Mouse (Mus musculus) brown adipose tissue, adult 24 weeks (tissue): ENCODE measurements around the gene Olfr92. TPM values are rescaled to one million over a fixed set of nuclear protein-coding genes. Genes with fewer than 3 reads are reported as not detected.
"Not testable (repeated sequence)": the region's sequence is repeated elsewhere in the genome, so short reads cannot be mapped to it uniquely, and the experiment has no call there.

ENCODE experiments used
- H3K27ac ChIP-seq: fragments of 200-500 bp; replicated peaks from 2 replicates; pipeline ENCODE4 v1.5.1; 2012; ENCODE audit warnings: low read depth, mild to moderate bottlenecking, low read length
- H3K4me1 ChIP-seq: fragments of 200-500 bp; 2 replicates; pipeline ENCODE4 v1.6.1; 2012; ENCODE audit warnings: low read length, mixed read lengths; ENCODE audit not compliant: control insufficient read depth, insufficient read depth, insufficient read length
- H3K4me3 ChIP-seq: fragments of 200-500 bp; 2 replicates; pipeline ENCODE4 v1.5.1; 2012; ENCODE audit warnings: low read depth, mild to moderate bottlenecking, low read length, moderate library complexity; ENCODE audit not compliant: insufficient read depth
- polyA plus RNA-seq: library from polyadenylated mRNA; stranded (reverse); fragments of >200 nt; gene quantifications from 2 replicates; pipeline ENCODE4 v1.2.4, GENCODE M21; 2012; ENCODE audit not compliant: missing spikeins, insufficient read depth, insufficient read length

Gene Olfr92
- polyA plus RNA-seq = not detected in 2 replicates

DNA sequence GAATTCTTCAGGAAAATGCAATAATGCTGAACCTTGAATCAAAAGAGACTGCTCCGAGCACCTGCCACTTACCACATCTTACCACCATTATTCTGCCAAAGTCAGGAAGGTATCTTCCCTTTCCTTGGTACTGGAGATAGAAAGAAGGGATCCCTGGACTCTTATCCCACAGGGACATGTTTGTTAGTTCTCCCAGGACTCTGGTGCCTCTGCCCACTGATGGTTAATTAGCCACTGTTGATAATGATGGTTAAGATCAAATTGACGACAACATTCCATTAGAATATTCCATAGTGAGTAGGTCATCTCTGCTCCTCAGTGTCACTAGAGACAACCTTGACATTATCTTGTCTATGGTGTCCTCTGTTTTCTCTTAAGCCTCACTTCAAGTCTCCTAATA, at the start of gene Olfr92:
Olfr92 (minus strand) TSS at position 101 of the 400 bp plus-strand sequence.
- Histone ChIP-seq H3K27ac (no peak within 1 kb of the TSS), H3K4me3 (no peak within 1 kb of the TSS), H3K4me1 (no peaks in the 10 kb centered on the region)

DNA sequence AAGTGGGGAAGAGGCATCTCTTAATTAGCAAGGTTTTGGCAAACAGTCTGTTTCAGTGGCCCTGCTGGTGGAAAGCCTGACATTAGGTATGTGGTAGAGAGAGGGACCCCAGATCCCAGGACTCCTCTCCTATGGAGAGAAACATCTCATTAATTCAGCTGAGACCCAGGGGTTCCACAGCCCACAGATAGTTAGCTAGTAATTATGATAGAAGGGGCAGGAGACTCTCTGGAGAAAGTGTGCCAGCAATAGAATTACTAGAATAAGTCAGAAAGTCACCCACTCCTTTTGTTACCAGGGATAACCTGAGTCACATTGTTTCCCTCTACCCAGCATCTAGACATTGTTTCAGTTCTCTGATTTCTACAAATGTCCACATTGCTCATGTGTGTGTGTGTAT, 41.5 kb upstream of the Olfr92 start, which contains the start of gene Olfr93:
Olfr93 (minus strand) TSS at position 101 of the 400 bp plus-strand sequence.
- Histone ChIP-seq H3K4me3 (no peak within 1 kb of the TSS), H3K4me1 (no peaks in the 10 kb centered on the region), H3K27ac (no peak within 1 kb of the TSS)

DNA sequence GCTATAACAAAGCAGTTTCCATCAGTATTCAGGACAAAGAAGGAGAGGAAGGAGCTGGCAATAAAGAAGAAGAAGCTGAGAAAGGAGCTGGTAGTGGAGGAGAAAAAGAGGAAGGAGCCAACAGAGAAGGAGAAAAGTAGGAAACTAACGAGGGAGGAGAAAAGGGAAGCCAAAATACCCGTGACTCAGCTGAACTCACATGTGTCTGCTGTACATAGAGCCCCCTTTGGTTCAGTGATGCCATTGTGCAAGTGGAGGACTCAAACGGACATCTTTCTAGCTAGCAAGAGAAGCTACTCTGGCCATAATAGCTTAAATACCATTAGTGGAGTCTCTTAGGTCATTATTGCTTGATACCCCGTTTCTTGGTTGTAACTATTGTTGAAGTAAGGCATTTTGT, 11.5 kb upstream of the Olfr92 start:
- not testable (repeated sequence) for H3K27ac ChIP-seq, H3K4me1 ChIP-seq, H3K4me3 ChIP-seq

DNA sequence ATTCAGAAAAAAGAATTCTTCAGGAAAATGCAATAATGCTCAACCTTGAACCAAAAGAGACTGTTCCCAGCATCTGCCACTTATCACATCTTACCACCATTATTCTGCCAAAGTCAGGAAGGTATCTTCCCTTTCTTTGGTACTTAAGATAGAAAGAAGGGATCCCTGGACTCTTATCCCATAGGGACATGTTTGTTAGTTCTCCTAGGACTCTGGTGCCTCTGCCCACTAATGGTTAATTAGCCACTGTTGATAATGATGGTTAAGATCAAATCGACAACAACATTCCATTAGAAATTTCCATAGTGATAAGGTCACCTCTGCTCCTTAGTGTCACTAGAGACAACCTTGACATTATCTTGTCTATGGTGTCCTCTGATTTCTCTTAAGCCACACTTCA, 21.7 kb downstream of the Olfr92 start, which contains the start of gene Olfr91:
Olfr91 (minus strand) TSS at position 101 of the 400 bp plus-strand sequence.
- H3K4me1 ChIP-seq = no peaks in the 10 kb centered on the region
- no peak within 1 kb of the TSS for H3K4me3 ChIP-seq
- H3K27ac ChIP-seq = no peak within 1 kb of the TSS

DNA sequence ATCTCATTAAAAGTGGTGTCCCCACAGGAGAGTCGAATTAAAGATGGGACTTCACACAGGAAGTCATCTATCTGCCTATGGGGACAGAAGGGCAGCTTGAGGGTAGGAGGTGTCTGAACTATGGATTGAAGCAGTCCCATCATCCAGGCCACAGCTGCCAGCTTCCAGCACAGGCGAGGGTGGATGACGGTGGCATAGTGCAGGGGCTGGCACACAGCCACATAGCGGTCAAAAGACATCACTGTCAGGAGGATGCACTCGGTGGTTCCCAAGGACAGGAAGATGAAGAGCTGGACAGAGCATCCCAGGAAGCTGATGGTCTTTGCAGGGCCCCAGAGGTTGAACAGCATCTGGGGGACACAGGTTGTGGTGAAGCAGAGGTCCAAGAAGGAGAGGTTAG, 26.6 kb downstream of the Olfr92 start:
- H3K4me1 ChIP-seq = no peaks in the 10 kb centered on the region
- no peak overlapping the region for H3K27ac ChIP-seq
- H3K4me3 ChIP-seq = no peak overlapping the region

DNA sequence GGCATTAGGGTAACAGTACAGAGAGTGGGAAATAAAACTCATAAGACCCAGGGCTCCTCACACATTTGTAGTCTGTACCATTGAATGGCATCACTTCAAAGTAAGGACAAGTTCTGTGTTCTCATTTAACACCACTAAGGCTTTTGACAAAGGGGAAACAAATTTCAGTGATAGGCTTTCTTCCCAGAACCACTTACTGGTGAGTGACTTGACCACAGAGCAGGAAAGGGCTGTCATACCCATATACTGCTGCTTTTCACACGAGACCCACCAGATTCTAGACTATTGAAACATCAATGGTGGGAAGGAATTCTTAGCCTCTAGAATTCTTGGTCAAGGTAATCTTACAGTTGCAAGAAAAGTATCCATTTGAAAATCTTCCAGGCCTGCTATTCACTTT, 27.7 kb downstream of the Olfr92 start:
- H3K27ac ChIP-seq = no peak overlapping the region
- H3K4me1 ChIP-seq = no peaks in the 10 kb centered on the region
- H3K4me3 ChIP-seq = no peak overlapping the region

DNA sequence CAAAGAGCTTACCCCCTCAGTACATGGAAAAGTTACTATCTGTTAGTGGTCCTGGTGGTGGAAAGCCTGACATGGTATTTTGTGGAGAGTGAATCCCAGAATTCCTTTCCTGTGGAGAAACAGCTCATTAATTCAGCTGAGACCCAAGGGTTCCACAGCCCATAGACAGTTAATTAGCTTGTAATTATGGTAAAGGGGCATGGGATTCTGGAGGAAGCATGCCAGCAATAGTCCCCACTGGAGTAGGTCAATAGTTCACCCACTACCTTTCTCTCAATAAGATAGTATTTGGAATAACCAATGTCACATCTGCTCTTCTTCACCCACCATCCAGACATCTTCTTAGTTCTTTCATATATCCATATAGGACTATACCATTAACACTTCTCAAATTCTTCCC, 31.5 kb downstream of the Olfr92 start, which contains the start of gene Olfr90:
Olfr90 (minus strand) TSS at position 101 of the 400 bp plus-strand sequence.
- H3K4me1 ChIP-seq = no peaks in the 10 kb centered on the region
- no peak within 1 kb of the TSS for H3K4me3 ChIP-seq
- no peak within 1 kb of the TSS for H3K27ac ChIP-seq

DNA sequence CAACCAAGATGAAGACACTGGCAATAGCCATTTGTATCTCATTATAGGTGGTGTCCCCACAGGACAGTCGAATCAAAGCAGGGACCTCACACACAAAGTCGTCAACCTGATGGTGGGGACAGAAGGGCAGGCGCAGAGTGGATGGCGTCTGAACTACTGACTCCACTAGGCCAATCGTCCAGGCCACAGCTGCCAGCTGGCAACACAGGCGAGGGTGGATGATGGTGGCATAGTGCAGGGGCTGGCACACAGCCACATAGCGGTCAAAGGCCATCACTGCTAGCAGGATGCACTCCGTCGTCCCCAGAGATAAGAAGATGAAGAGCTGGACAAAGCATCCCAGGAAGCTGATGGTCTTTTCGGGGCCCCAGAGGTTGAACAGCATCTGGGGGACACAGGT, 34.3 kb downstream of the Olfr92 start:
- H3K27ac ChIP-seq = no peak overlapping the region
- no peak overlapping the region for H3K4me3 ChIP-seq
- no peaks in the 10 kb centered on the region for H3K4me1 ChIP-seq

DNA sequence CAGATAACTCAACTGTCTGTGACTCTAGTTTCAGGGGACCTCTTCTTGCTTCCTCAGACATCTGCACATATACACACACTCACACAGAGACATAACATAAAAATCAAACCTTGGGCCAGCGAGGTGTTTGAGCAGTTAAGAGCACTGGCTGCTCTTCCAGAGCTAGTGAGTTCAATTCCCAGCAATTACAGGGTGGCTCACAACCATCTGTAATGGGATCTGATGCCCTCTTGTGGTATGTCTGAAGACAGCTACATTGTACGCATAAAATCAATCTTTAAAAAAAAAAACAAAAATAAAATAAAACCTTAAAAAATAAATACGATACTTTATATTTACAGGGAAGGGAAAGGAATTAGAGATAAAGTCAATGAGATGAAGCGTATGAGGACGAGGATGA, 35.3 kb downstream of the Olfr92 start:
- Histone ChIP-seq H3K27ac (no peak overlapping the region), H3K4me1 (no peaks in the 10 kb centered on the region), H3K4me3 (no peak overlapping the region)

DNA sequence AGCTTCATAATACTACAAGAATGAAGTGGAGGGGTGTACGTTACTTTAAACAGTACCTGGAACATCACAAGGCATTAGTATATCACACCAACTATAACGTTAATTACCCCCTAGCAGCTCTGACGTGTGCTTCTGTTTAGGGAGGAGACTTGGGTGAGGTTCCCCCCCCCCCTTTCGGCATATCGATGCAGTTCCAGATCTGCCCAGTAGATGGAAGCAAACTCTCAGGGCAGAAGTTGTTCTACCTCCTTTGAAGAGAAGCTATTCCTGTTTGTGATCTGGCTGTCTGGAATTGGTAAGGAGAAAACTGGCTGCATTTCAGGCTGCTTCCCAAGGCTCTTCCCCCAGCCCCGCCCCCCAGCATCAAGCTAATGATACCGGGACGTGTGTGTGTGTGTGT, 36.6 kb downstream of the Olfr92 start:
- no peak overlapping the region for H3K27ac ChIP-seq
- H3K4me3 ChIP-seq = no peak overlapping the region
- no peaks in the 10 kb centered on the region for H3K4me1 ChIP-seq

DNA sequence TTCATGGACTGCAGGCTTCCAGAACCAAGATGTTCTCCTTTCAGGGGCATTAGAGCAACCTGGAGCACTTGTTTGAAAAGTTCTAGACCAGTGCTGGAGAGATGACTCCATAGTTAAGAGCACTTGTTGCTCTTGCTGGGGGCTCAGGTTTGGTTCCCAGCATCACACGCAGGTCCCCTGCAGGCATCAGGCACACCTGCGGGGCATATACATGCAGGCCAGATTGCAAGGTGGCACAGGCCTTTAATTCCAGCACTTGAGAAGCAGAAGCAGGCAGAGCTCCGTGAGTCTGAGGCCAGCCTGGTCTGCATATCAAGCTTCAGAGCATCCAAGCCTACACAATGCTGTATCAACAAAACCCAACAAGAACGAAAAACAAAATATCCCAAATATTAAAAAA, 38.2 kb downstream of the Olfr92 start:
- Histone ChIP-seq H3K27ac (no peak overlapping the region), H3K4me3 (no peak overlapping the region), H3K4me1 (no peaks in the 10 kb centered on the region)

DNA sequence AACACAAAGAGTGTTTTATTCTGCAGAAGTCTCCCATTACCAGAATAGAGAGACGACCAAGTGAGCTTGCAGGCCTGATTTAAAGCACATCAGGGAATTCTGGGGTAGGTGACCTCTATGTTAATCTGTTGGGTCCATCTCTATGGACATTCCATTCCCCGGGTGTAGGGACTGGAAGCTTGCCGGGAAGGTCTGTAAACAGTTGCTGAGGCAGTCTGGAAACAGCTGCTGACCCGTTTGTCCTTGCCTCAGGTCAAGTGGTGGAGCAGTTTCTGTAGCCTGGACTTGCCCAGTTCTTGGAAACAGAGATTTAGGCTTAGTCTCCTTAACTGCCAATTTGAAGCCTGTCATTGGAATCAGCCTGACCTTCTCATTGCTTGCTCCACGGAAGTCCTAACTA, 39.8 kb downstream of the Olfr92 start:
- no peak overlapping the region for H3K4me3 ChIP-seq
- H3K27ac ChIP-seq = no peak overlapping the region
- no peaks in the 10 kb centered on the region for H3K4me1 ChIP-seq

DNA sequence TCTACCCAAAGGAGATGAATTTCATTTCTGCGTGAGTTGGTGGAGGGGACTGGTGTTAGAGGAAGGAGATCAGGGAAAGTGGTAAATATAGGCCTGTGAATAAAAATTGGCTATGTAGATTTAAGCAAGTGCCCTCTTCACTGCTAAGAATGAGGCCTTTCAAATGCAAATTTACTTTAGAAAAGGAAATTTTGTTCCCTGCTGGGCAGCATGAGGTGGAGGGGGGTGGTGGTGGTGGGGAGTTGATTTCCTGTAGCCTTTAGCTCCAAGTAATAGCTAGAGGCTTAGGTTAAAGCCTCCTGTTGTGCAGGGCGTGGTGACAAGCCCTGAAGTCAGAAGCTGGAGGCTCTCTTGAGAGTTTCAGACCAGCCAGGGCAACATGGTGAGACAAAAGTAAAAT, 40.9 kb downstream of the Olfr92 start:
- H3K27ac ChIP-seq = no peak overlapping the region
- no peak overlapping the region for H3K4me3 ChIP-seq
- H3K4me1 ChIP-seq = no peaks in the 10 kb centered on the region

DNA sequence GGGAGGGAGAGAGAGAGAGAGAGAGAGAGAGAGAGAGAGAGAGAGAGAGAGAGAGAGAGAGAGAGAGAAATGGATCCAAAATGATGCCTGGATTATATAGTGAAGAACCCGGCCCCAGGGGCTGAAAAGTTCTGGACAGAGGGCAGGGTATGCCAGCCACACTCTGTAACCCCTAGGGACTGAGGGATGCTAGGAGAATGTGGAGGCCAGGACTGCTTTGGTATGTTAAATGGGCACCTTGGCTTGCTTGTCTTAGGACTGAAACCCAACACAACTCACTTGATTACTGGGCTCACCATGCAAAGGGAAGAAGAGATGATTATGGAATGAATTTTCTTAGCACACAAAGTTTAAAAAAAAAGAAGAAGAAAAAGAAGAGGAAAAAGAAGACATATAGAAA, 41.7 kb downstream of the Olfr92 start:
- Histone ChIP-seq H3K27ac (no peak overlapping the region), H3K4me3 (no peak overlapping the region), H3K4me1 (no peaks in the 10 kb centered on the region)

DNA sequence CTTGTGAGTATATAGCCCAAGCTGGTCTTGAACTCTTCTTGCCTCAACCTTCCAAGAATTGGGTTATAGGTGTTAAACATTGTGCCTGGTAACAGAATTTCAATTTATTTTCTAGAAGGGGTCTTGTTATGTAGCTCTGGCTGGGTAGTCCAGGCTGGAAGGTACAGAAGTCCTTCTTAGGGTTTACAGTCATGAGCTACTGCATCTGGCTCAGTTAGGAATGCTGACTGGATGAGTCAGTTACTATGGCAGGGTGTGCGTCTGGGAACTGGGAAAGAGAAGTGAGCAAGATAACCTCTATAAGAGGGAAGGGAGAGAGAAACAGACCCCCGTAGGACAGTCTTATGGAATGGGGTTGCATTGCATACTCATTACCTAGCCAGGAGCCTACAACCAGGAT, 44.1 kb downstream of the Olfr92 start:
- Histone ChIP-seq H3K4me3 (no peak overlapping the region), H3K27ac (no peak overlapping the region), H3K4me1 (no peaks in the 10 kb centered on the region)

DNA sequence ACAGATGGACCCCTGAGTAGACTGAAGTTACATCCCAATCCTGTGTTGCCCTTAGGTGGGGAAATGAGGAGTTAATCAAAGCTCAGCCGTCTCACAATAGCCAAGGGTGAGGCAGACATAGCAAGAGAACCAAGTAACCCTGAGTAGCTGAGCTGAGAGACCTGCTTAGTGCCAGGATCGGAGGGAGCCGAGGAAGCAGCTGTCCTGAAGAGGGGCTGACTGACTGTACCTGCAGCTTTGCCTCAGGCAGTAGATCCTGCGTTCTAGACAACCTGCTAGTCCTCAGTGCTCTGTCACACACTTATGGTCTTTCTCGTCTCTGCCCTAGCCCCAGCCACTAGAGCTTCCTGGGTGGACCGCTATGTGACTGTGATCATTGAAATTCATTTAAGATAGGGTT, 44.7 kb downstream of the Olfr92 start:
- no peak overlapping the region for H3K4me3 ChIP-seq
- H3K4me1 ChIP-seq = no peaks in the 10 kb centered on the region
- no peak overlapping the region for H3K27ac ChIP-seq
